Mouse (Mus musculus): ENCODE measurements around the gene Cks1b.

The Cks1b gene

GRCm38 (mm10) chr3:89382033-89382882 lies 35.9 kb downstream of the Cks1b start:
- DNase-seq (ENCODE audit: extremely low spot score) = no peak

GRCm38 (mm10) chr3:89381233-89381632 lies 37.0 kb downstream of the Cks1b start:
- no peak for DNase-seq (ENCODE audit: extremely low spot score)

- DNase-seq (ENCODE audit: extremely low spot score) = no peak
Measured at GRCm38 (mm10) chr3:89380711-89381110, 37.5 kb downstream of the Cks1b start.

- DNase-seq (ENCODE audit: extremely low spot score) = no peak
Measured at GRCm38 (mm10) chr3:89380291-89380690, 37.9 kb downstream of the Cks1b start.

GRCm38 (mm10) chr3:89379388-89380131 lies 38.6 kb downstream of the Cks1b start:
- no peak for DNase-seq (ENCODE audit: extremely low spot score)

GRCm38 (mm10) chr3:89378394-89379067 lies 39.7 kb downstream of the Cks1b start:
- DNase-seq (ENCODE audit: extremely low spot score) = peak; percentile 94

GRCm38 (mm10) chr3:89377831-89378230 lies 40.4 kb downstream of the Cks1b start:
- no peak for DNase-seq (ENCODE audit: extremely low spot score)

- no peak for DNase-seq (ENCODE audit: extremely low spot score)
Measured at GRCm38 (mm10) chr3:89373581-89374231, 44.5 kb downstream of the Cks1b start.

- no peak for DNase-seq (ENCODE audit: extremely low spot score)
Measured at GRCm38 (mm10) chr3:89367338-89367737, 50.8 kb downstream of the Cks1b start.

GRCm38 (mm10) chr3:89365486-89366414 lies 52.4 kb downstream of the Cks1b start:
- no peak for DNase-seq (ENCODE audit: extremely low spot score)
